Mouse (Mus musculus): ENCODE results near the gene Adck2. TPM values are rescaled to one million over a fixed set of nuclear protein-coding genes. Genes with fewer than 3 reads are reported as not detected.

The Adck2 gene
- polyA plus RNA-seq, 1 experiment from 2014 or later: 14.9 TPM

GRCm38 (mm10) chr6:39600851-39601250 lies 27.2 kb downstream of the Adck2 start:
- no peaks in the 10 kb centered on the region for H3K27me3 ChIP-seq (ENCODE audit: control insufficient read depth, insufficient read depth, low read length)
- 0 out of 2 replicates have a peak, but pooled peaks cover 2% of the 10 kb centered on the region for H3K4me1 ChIP-seq (ENCODE audit: control insufficient read depth, insufficient read depth, low read length)
- no peak overlapping the region for H3K27ac ChIP-seq (ENCODE audit: low read depth, low read length)
- ATAC-seq (replicated peaks; ENCODE audit: insufficient number of reproducible peaks, low FRiP score, low TSS enrichment): no peak
- peaks cover 28% of the 10 kb centered on the region for H3K36me3 ChIP-seq (ENCODE audit: control insufficient read depth, insufficient read depth, low read length)
- H3K4me2 ChIP-seq: no peak overlapping the region
- no peak overlapping the region for H3K4me3 ChIP-seq (ENCODE audit: low read depth, low read length)
- no peak overlapping the region for H3K9ac ChIP-seq (ENCODE audit: low read depth, low read length)
- WGBS (ENCODE audit: insufficient replicate concordance): 96% methylated on average over 3 of the region's 3 CpGs
- no peaks in the 10 kb centered on the region for H3K9me3 ChIP-seq (replicated peaks; ENCODE audit: control insufficient read depth, low read length)

GRCm38 (mm10) chr6:39601828-39602227 lies 28.2 kb downstream of the Adck2 start:
- Histone ChIP-seq H3K36me3 (ENCODE audit: control insufficient read depth, insufficient read depth, low read length) (peaks cover 26% of the 10 kb centered on the region), H3K4me2 (no peak overlapping the region), H3K4me3 (ENCODE audit: low read depth, low read length) (no peak overlapping the region), H3K4me1 (ENCODE audit: control insufficient read depth, insufficient read depth, low read length) (peaks cover 8% of the 10 kb centered on the region), H3K27ac (ENCODE audit: low read depth, low read length) (no peak overlapping the region), H3K27me3 (ENCODE audit: control insufficient read depth, insufficient read depth, low read length) (no peaks in the 10 kb centered on the region), H3K9me3 (replicated peaks; ENCODE audit: control insufficient read depth, low read length) (no peaks in the 10 kb centered on the region), H3K9ac (ENCODE audit: low read depth, low read length) (no peak overlapping the region)
- WGBS (ENCODE audit: insufficient replicate concordance): 77% methylated on average over 3 of the region's 3 CpGs
- ATAC-seq (replicated peaks; ENCODE audit: insufficient number of reproducible peaks, low FRiP score, low TSS enrichment): no peak

DNA sequence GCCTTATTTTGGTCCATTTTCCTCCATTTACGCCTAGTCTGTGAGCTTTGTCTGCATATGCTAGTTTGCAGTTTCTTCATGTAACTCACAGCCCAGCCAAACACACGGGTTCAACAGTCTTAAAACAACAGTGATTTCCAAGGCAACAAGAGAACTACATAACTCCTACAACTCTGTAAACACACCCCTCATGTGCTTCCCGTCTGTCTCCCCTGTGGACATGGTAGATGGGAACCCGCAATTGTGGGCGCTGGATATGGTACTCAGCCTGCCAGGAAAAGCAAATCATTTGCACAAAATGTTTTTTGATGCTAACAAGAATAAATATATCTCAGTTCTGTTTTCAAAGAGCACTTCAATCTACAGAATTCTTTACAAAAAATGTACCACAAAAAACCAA lies 30.9 kb downstream of the Adck2 start:
- Histone ChIP-seq H3K9ac (ENCODE audit: low read depth, low read length) (no peak overlapping the region), H3K27ac (ENCODE audit: low read depth, low read length) (no peak overlapping the region), H3K4me2 (no peak overlapping the region), H3K4me1 (ENCODE audit: control insufficient read depth, insufficient read depth, low read length) (peaks cover 9% of the 10 kb centered on the region), H3K27me3 (ENCODE audit: control insufficient read depth, insufficient read depth, low read length) (no peaks in the 10 kb centered on the region), H3K4me3 (ENCODE audit: low read depth, low read length) (no peak overlapping the region), H3K36me3 (ENCODE audit: control insufficient read depth, insufficient read depth, low read length) (peaks cover 13% of the 10 kb centered on the region), H3K9me3 (replicated peaks; ENCODE audit: control insufficient read depth, low read length) (no peaks in the 10 kb centered on the region)
- 82% methylated on average over 5 of the region's 5 CpGs for WGBS (ENCODE audit: insufficient replicate concordance)
- no peak for ATAC-seq (replicated peaks; ENCODE audit: insufficient number of reproducible peaks, low FRiP score, low TSS enrichment)

- Histone ChIP-seq H3K4me2 (no peak overlapping the region), H3K9ac (ENCODE audit: low read depth, low read length) (no peak overlapping the region), H3K4me1 (ENCODE audit: control insufficient read depth, insufficient read depth, low read length) (peaks cover 9% of the 10 kb centered on the region), H3K9me3 (replicated peaks; ENCODE audit: control insufficient read depth, low read length) (no peaks in the 10 kb centered on the region), H3K36me3 (ENCODE audit: control insufficient read depth, insufficient read depth, low read length) (peaks cover 5% of the 10 kb centered on the region; the same call in 1 of the 2 replicates), H3K27me3 (ENCODE audit: control insufficient read depth, insufficient read depth, low read length) (no peaks in the 10 kb centered on the region), H3K4me3 (ENCODE audit: low read depth, low read length) (no peak overlapping the region), H3K27ac (ENCODE audit: low read depth, low read length) (no peak overlapping the region)
- 64% methylated on average over 6 of the region's 6 CpGs for WGBS (ENCODE audit: insufficient replicate concordance)
- ATAC-seq (replicated peaks; ENCODE audit: insufficient number of reproducible peaks, low FRiP score, low TSS enrichment): no peak
Observed at GRCm38 (mm10) chr6:39606056-39606455, 32.4 kb downstream of the Adck2 start.

DNA sequence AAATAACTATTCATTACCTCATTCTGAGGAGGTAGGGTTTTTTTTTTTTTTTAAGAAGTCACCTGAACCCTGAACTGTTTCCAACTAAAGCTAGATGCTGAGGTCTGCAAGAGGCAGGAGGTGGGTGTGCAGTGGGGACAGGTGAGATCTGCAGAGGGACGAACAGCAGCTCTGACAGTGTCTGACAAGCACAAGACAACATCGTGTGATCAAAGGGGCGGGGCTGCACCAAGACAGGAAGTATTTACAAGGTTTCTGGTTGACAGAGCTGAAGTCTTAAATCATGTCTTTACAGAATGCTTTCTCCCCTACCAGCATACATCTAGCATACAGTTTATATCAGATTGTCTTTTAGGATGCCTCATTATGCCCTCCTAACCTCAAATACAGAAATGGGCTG lies 33.2 kb downstream of the Adck2 start:
- Histone ChIP-seq H3K36me3 (ENCODE audit: control insufficient read depth, insufficient read depth, low read length) (peaks cover 5% of the 10 kb centered on the region; the same call in 1 of the 2 replicates), H3K4me1 (ENCODE audit: control insufficient read depth, insufficient read depth, low read length) (peaks cover 9% of the 10 kb centered on the region), H3K4me2 (no peak overlapping the region), H3K27me3 (ENCODE audit: control insufficient read depth, insufficient read depth, low read length) (no peaks in the 10 kb centered on the region), H3K9me3 (replicated peaks; ENCODE audit: control insufficient read depth, low read length) (no peaks in the 10 kb centered on the region), H3K4me3 (ENCODE audit: low read depth, low read length) (no peak overlapping the region), H3K9ac (ENCODE audit: low read depth, low read length) (no peak overlapping the region), H3K27ac (ENCODE audit: low read depth, low read length) (no peak overlapping the region)
- ATAC-seq (replicated peaks; ENCODE audit: insufficient number of reproducible peaks, low FRiP score, low TSS enrichment): no peak
- 64% methylated on average over 3 of the region's 3 CpGs for WGBS (ENCODE audit: insufficient replicate concordance)

- H3K4me1 ChIP-seq (ENCODE audit: control insufficient read depth, insufficient read depth, low read length): peaks cover 9% of the 10 kb centered on the region
- no peak overlapping the region for H3K4me2 ChIP-seq
- WGBS (ENCODE audit: insufficient replicate concordance): 52% methylated on average over 5 of the region's 5 CpGs
- H3K36me3 ChIP-seq (ENCODE audit: control insufficient read depth, insufficient read depth, low read length): peaks cover 5% of the 10 kb centered on the region; the same call in 1 of the 2 replicates
- no peaks in the 10 kb centered on the region for H3K27me3 ChIP-seq (ENCODE audit: control insufficient read depth, insufficient read depth, low read length)
- ATAC-seq (replicated peaks; ENCODE audit: insufficient number of reproducible peaks, low FRiP score, low TSS enrichment): no peak
- H3K4me3 ChIP-seq (ENCODE audit: low read depth, low read length): no peak overlapping the region
- no peaks in the 10 kb centered on the region for H3K9me3 ChIP-seq (replicated peaks; ENCODE audit: control insufficient read depth, low read length)
- no peak overlapping the region for H3K9ac ChIP-seq (ENCODE audit: low read depth, low read length)
- H3K27ac ChIP-seq (ENCODE audit: low read depth, low read length): no peak overlapping the region
Observed at GRCm38 (mm10) chr6:39607365-39607764, 33.7 kb downstream of the Adck2 start.

- H3K9ac ChIP-seq (ENCODE audit: low read depth, low read length): no peak overlapping the region
- H3K4me1 ChIP-seq (ENCODE audit: control insufficient read depth, insufficient read depth, low read length): peaks cover 9% of the 10 kb centered on the region
- no peak overlapping the region for H3K4me2 ChIP-seq
- H3K27ac ChIP-seq (ENCODE audit: low read depth, low read length): no peak overlapping the region
- WGBS (ENCODE audit: insufficient replicate concordance): 76% methylated on average over 2 of the region's 2 CpGs
- H3K9me3 ChIP-seq (replicated peaks; ENCODE audit: control insufficient read depth, low read length): no peaks in the 10 kb centered on the region
- H3K36me3 ChIP-seq (ENCODE audit: control insufficient read depth, insufficient read depth, low read length): peaks cover 5% of the 10 kb centered on the region; the same call in 1 of the 2 replicates
- no peaks in the 10 kb centered on the region for H3K27me3 ChIP-seq (ENCODE audit: control insufficient read depth, insufficient read depth, low read length)
- no peak overlapping the region for H3K4me3 ChIP-seq (ENCODE audit: low read depth, low read length)
- ATAC-seq (replicated peaks; ENCODE audit: insufficient number of reproducible peaks, low FRiP score, low TSS enrichment): no peak
Observed at GRCm38 (mm10) chr6:39610207-39610606, 36.5 kb downstream of the Adck2 start.

GRCm38 (mm10) chr6:39611296-39611695 lies 37.6 kb downstream of the Adck2 start:
- Histone ChIP-seq H3K9me3 (replicated peaks; ENCODE audit: control insufficient read depth, low read length) (no peaks in the 10 kb centered on the region), H3K9ac (ENCODE audit: low read depth, low read length) (no peak overlapping the region), H3K36me3 (ENCODE audit: control insufficient read depth, insufficient read depth, low read length) (peaks cover 5% of the 10 kb centered on the region; the same call in 1 of the 2 replicates), H3K4me2 (no peak overlapping the region), H3K4me3 (ENCODE audit: low read depth, low read length) (no peak overlapping the region), H3K4me1 (ENCODE audit: control insufficient read depth, insufficient read depth, low read length) (peaks cover 6% of the 10 kb centered on the region), H3K27me3 (ENCODE audit: control insufficient read depth, insufficient read depth, low read length) (no peaks in the 10 kb centered on the region), H3K27ac (ENCODE audit: low read depth, low read length) (no peak overlapping the region)
- no peak for ATAC-seq (replicated peaks; ENCODE audit: insufficient number of reproducible peaks, low FRiP score, low TSS enrichment)
- 92% methylated on average over 2 of the region's 2 CpGs for WGBS (ENCODE audit: insufficient replicate concordance)
